Mouse (Mus musculus) urinary bladder, adult 2 months (tissue): ENCODE results near the gene Map4k3. TPM values are rescaled to one million over a fixed set of nuclear protein-coding genes. Genes with fewer than 3 reads are reported as not detected.
"Not testable (repeated sequence)": the region's sequence is repeated elsewhere in the genome, so short reads cannot be mapped to it uniquely, and the experiment has no call there.

ENCODE experiments used
- DNase-seq: peaks from one replicate; pipeline ENCODE4 v3.0.0; 2022; ENCODE audit warnings: low spot score
- polyA plus RNA-seq: library from polyadenylated mRNA; depleted of rRNA; stranded (reverse); fragments of >200 nt; gene quantifications from 2 replicates; pipeline ENCODE4 v1.2.3, GENCODE M21; 2012

Gene Map4k3
- polyA plus RNA-seq, 1 experiment, result 47.9 TPM

- DNase-seq, result no peak
These were observed 95.9 kb downstream of the Map4k3 start for GRCm38 (mm10) chr17:80632354-80632753.

GRCm38 (mm10) chr17:80631028-80631427 is 97.3 kb downstream of the Map4k3 start:
- no peak for DNase-seq

- DNase-seq, result no peak
These were observed 103.3 kb downstream of the Map4k3 start for GRCm38 (mm10) chr17:80624979-80625378.

DNA sequence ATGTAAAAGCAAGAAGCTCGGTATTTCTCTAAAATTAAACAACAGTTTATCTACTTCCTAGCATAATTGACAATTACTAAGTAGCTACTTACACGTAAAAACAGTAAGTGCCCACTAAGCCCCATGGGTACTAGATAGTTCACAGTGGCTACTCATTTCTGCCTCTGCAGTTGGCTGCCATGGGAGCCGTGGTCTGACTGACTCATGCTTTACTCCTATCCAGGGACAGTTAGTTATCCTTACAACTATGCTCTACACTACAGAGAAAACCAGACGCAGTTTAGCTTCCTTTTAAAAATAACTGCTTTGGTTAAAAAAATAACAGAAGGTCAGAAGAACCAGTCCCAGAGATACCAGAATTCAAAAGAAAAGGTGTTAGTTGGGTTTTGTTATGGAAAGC is 106.6 kb downstream of the Map4k3 start:
- no peak for DNase-seq

DNA sequence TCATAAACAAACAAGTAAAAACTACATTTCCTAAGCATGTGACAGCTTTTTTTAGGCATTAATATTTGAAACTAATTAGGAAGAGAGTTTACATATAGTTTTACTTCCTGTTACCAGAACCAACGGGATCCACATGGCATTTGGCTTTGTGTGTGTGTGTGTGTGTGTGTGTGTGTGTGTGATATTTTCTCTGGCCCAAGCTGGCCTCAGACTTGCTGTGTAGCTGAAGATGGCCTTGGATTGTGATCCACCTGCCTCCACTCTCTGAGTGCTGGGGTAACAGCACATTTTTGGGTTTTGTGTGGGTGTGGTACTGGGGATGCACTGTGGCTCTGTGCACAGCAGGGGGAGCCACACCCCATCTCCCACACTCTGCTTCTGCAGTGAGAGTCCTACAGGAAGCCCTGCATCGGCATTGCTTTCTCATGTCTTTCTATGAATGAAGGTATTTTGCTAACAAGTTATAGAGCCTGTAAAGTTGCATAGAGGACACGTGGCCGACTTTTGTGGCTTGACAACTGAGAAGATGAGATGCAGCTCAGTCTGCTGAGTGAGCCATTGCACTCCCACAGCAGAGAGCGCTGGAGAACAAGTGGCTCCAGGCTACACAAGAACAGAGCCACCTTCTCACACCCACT is 107.4 kb downstream of the Map4k3 start:
- DNase-seq, result peak; percentile 39

GRCm38 (mm10) chr17:80619556-80619955 is 108.7 kb downstream of the Map4k3 start:
- DNase-seq, result no peak

DNA sequence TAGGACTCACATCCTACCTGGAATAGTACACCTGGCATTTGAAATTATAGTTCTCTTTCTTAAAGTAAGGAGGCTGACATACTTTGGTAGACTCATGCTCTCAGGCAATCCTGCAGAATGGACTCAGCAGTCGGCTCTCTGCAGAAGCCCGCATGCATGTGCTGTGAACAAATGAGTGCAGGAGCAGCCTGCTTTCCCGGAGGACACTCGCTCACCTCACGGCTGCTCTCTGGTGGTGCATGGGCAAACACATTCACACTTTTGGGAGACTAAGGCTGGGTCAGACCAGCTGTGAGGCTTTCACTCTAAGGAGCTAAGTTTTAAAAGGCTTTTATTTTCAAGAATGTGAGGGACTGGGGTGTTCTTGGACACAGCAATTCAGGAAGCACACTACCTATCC is 109.4 kb downstream of the Map4k3 start:
- no peak for DNase-seq

- no peak for DNase-seq
These were observed 124.5 kb downstream of the Map4k3 start for GRCm38 (mm10) chr17:80603806-80604205.

GRCm38 (mm10) chr17:80603079-80603625 is 125.1 kb downstream of the Map4k3 start:
- no peak for DNase-seq

GRCm38 (mm10) chr17:80601371-80601770 is 126.9 kb downstream of the Map4k3 start:
- DNase-seq, result no peak

DNA sequence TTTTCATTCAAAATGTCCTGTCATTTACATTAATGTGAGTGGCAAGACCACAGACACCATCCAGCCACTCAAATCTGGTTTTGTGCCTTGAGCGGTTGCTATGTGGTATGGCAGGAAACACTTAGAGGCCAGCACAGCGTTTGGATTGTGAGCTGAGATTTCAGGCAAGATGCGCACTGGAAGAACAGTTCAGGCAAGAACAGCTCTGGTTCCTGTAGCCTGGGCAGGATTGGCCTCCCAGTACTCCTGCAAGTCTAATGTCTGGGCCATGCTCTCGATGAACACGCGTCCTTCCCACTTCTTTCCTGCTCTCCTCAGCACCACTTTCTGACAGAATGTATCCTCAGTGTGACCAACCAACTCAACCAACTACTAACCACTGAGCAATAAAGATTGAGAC is 145.2 kb downstream of the Map4k3 start:
- no peak for DNase-seq

DNA sequence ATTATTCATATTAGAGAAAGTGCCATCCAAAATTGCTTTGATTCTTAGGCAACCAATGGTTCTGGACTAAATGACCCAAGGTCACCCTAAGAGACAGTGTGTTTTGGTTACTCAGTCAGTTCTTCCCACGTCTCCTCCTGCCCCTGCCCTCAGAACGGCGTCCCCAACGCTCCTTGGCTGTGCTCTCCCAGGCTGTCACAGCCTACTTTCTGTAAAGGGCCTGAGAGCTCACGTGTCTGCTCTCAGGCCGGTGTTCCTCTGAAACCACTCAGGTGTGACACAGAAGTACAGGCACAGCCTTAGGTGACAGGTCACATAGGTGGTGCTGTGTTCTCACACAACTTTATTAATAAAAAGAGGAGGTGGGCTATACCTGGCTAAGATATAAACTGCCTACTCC is 148.4 kb downstream of the Map4k3 start:
- DNase-seq, result no peak

- no peak for DNase-seq
These were observed 149.2 kb downstream of the Map4k3 start for GRCm38 (mm10) chr17:80579089-80579488.

- DNase-seq, result no peak
These were observed 150.2 kb downstream of the Map4k3 start for GRCm38 (mm10) chr17:80578041-80578440.

DNA sequence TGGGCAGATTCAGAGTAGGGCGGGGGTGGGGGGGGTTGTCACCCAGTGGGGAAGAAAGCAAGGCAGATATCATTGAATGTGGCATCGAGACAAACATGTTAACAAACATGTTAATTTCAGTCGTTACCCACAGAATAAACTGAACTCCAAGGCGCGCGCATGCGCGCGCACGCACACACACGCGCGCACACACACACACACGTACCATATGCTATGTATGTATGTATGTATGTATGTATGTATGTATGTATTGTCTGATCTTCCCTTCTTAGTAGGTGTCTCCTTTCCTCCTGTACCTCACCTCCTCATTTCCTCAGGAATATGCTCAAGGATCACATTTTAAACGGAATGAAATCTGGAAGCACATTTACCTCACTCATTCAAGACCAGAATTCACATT is 150.6 kb downstream of the Map4k3 start, which contains the start of gene Cdkl4:
Cdkl4 (minus strand) TSS at position 175 of the 400 bp plus-strand sequence.
- DNase-seq, result no peak

- no peak for DNase-seq
These were observed 151.1 kb downstream of the Map4k3 start for GRCm38 (mm10) chr17:80577214-80577613.

DNA sequence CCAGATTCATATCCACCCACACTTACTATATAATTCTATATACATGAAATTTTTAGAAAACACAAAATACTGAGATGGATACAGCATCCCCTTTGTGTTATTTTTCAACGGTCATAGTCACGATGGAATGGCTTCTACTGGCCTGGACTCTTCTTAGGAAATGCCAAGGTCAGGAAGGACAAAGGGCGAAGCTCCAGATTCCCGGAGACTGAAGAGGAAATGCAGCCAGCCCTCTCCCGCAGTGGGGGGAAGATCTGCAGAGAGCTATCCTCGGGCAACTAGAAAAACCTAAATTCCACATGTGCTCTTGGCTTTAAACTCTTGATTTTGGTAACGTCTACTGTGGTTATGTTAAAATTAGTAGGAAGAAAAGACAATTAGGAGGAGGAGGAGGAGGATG is 153.3 kb downstream of the Map4k3 start:
- DNase-seq, result no peak

DNA sequence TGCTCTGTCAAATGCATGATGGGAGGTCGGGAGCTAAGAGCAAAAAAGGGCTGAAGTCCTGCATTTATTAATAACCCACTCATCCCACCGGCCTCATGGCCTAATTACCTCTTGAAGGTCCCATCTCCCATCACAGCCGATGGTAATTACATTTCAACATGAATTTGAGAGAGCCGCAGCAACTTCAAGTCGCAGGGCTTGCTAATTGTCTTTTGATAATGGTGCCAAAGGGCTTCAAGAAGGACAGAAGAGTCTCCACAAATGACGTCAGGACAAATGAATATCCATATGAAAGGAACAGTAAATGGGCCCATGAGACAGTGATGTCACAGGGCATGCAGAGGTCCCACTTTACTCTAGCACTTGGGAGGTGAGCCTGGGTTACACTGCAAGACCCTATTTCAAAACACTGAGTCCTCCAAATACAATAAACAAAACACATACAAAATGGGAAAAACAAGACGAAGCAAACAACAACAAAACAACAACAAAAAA is 153.8 kb downstream of the Map4k3 start:
- DNase-seq, result no peak

GRCm38 (mm10) chr17:80572187-80572935 is 155.9 kb downstream of the Map4k3 start:
- no peak for DNase-seq

- DNase-seq, result no peak
These were observed 156.8 kb downstream of the Map4k3 start for GRCm38 (mm10) chr17:80571460-80571859.

DNA sequence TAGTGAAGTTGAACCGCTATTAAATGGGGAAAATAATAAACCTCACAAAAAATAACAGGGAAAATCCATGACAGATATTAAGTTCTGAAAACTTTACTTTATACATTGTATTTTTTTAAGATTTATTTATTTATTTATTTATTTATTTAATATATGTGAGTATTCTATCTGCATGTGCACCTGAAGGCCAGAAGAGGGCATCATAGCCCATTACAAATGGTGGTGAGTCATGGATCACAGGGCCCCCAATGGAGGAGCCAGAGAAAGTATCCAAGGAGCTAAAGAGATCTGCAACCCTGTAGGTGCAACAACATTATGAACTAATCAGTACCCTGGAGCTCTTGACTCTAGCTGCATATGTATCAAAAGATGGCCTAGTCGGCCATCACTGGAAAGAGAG is 158.6 kb downstream of the Map4k3 start:
- not testable (repeated sequence) for DNase-seq

- DNase-seq, result no peak
These were observed 159.3 kb downstream of the Map4k3 start for GRCm38 (mm10) chr17:80568842-80569601.
